Mouse (Mus musculus): Measurements from ENCODE around the gene Pced1a. TPM values are rescaled to one million over a fixed set of nuclear protein-coding genes. Genes with fewer than 3 reads are reported as not detected.
A peak's percentile ranks its signal among the peaks of the same experiment; 100 is the strongest.

The Pced1a gene
- polyA plus RNA-seq, 2 experiments = 2.1 to 5.6 TPM

- peak overlapping the region; percentile 73 to 81 for H3K4me3 ChIP-seq (ENCODE audit: insufficient read depth in 1 of 2, low read depth in 2 of 2, low read length in 2 of 2)
- peak overlapping the region; percentile 99 for H3K4me2 ChIP-seq (ENCODE audit: low read depth)
- ATAC-seq (ENCODE audit: insufficient read depth) (no peak), DNase-seq (ENCODE audit: low read depth in 3 of 3, low spot score in 3 of 3) (no peak)
- no peaks in the 10 kb centered on the region for H3K27me3 ChIP-seq (ENCODE audit: control insufficient read depth, insufficient read depth, low read length)
- no peaks in the 10 kb centered on the region for H3K9me3 ChIP-seq (ENCODE audit: control insufficient read depth, low read length)
- 21% methylated on average over 5 of the region's 5 CpGs for WGBS (ENCODE audit: insufficient replicate concordance)
- TF ChIP-seq CTCF (IDR thresholded peaks at IDR 0.05; ENCODE audit: low read depth) (peak; percentile 32), EP300 (IDR thresholded peaks at IDR 0.05; ENCODE audit: low read depth) (no peak)
- H3K9ac ChIP-seq (replicated peaks) = peak overlapping the region; percentile 91
- H3K27ac ChIP-seq = no peak overlapping the region
- H3K36me3 ChIP-seq (replicated peaks; ENCODE audit: control insufficient read depth, insufficient read depth, low read depth) = no peaks in the 10 kb centered on the region; the same call in 1 of the 2 replicates
- H3K4me1 ChIP-seq (replicated peaks; ENCODE audit: control insufficient read depth in 2 of 2, insufficient read depth in 2 of 2, low read length in 1 of 2) = peaks cover 13 to 14% of the 10 kb centered on the region in 2 experiments
These were observed 611 bp upstream of the Pced1a start for GRCm38 (mm10) chr2:130425112-130425511.

- H3K36me3 ChIP-seq (replicated peaks; ENCODE audit: control insufficient read depth, insufficient read depth, low read depth) = no peaks in the 10 kb centered on the region
- no peak for TF ChIP-seq EP300 (IDR thresholded peaks at IDR 0.05; ENCODE audit: low read depth)
- no peak for TF ChIP-seq CTCF (IDR thresholded peaks at IDR 0.05; ENCODE audit: low read depth)
- peak overlapping the region; percentile 99 for H3K4me2 ChIP-seq (ENCODE audit: low read depth)
- 15% methylated on average over 49 of the region's 49 CpGs for WGBS (ENCODE audit: insufficient replicate concordance)
- peak in 2 of 3 experiments; percentile 38 to 43 for DNase-seq (ENCODE audit: low read depth in 3 of 3, low spot score in 3 of 3)
- no peaks in the 10 kb centered on the region for H3K9me3 ChIP-seq (ENCODE audit: control insufficient read depth, low read length)
- peak overlapping the region; percentile 48; the same call in 1 of the 2 replicates for H3K27ac ChIP-seq
- peak; percentile 68 for ATAC-seq (ENCODE audit: insufficient read depth)
- H3K9ac ChIP-seq (replicated peaks) = peak overlapping the region; percentile 91
- H3K4me3 ChIP-seq (ENCODE audit: insufficient read depth in 1 of 2, low read depth in 2 of 2, low read length in 2 of 2) = peak overlapping the region; percentile 73 to 81
- H3K4me1 ChIP-seq (replicated peaks; ENCODE audit: control insufficient read depth in 2 of 2, insufficient read depth in 2 of 2, low read length in 1 of 2) = peaks cover 10 to 11% of the 10 kb centered on the region in 2 experiments
- H3K27me3 ChIP-seq (ENCODE audit: control insufficient read depth, insufficient read depth, low read length) = no peaks in the 10 kb centered on the region
These were observed 940 bp downstream of the Pced1a start for GRCm38 (mm10) chr2:130423397-130424125.

GRCm38 (mm10) chr2:130421781-130422620, 2.5 kb downstream of the Pced1a start:
- Histone ChIP-seq H3K36me3 (replicated peaks; ENCODE audit: control insufficient read depth, insufficient read depth, low read depth) (no peaks in the 10 kb centered on the region), H3K27me3 (ENCODE audit: control insufficient read depth, insufficient read depth, low read length) (no peaks in the 10 kb centered on the region), H3K4me3 (ENCODE audit: insufficient read depth in 1 of 2, low read depth in 2 of 2, low read length in 2 of 2) (no peak overlapping the region), H3K9ac (replicated peaks) (no peak overlapping the region), H3K4me2 (ENCODE audit: low read depth) (no peak overlapping the region), H3K4me1 (replicated peaks; ENCODE audit: control insufficient read depth in 2 of 2, insufficient read depth in 2 of 2, low read length in 1 of 2) (peaks cover 10 to 11% of the 10 kb centered on the region in 2 experiments), H3K9me3 (ENCODE audit: control insufficient read depth, low read length) (no peaks in the 10 kb centered on the region), H3K27ac (no peak overlapping the region)
- no peak for DNase-seq (ENCODE audit: low read depth in 3 of 3, low spot score in 3 of 3)
- TF ChIP-seq CTCF (IDR thresholded peaks at IDR 0.05; ENCODE audit: low read depth) (no peak), EP300 (IDR thresholded peaks at IDR 0.05; ENCODE audit: low read depth) (no peak)
- WGBS (ENCODE audit: insufficient replicate concordance) = 82% methylated on average over 26 of the region's 26 CpGs
- no peak for ATAC-seq (ENCODE audit: insufficient read depth)

- H3K9me3 ChIP-seq (ENCODE audit: control insufficient read depth, low read length) = no peaks in the 10 kb centered on the region
- DNase-seq (ENCODE audit: low read depth in 3 of 3, low spot score in 3 of 3) (no peak), ATAC-seq (ENCODE audit: insufficient read depth) (no peak)
- TF ChIP-seq CTCF (IDR thresholded peaks at IDR 0.05; ENCODE audit: low read depth) (peak; percentile 38; the same call in 1 of the 2 replicates), EP300 (IDR thresholded peaks at IDR 0.05; ENCODE audit: low read depth) (no peak)
- WGBS (ENCODE audit: insufficient replicate concordance) = 59% methylated on average over 6 of the region's 6 CpGs
- no peak overlapping the region for H3K9ac ChIP-seq (replicated peaks)
- no peak overlapping the region for H3K27ac ChIP-seq
- H3K4me3 ChIP-seq (ENCODE audit: insufficient read depth in 1 of 2, low read depth in 2 of 2, low read length in 2 of 2) = no peak overlapping the region
- H3K4me2 ChIP-seq (ENCODE audit: low read depth) = no peak overlapping the region
- no peaks in the 10 kb centered on the region for H3K4me1 ChIP-seq (replicated peaks; ENCODE audit: control insufficient read depth in 2 of 2, insufficient read depth in 2 of 2, low read length in 1 of 2)
- no peaks in the 10 kb centered on the region for H3K27me3 ChIP-seq (ENCODE audit: control insufficient read depth, insufficient read depth, low read length)
- no peaks in the 10 kb centered on the region for H3K36me3 ChIP-seq (replicated peaks; ENCODE audit: control insufficient read depth, insufficient read depth, low read depth)
These were observed 10.2 kb downstream of the Pced1a start for GRCm38 (mm10) chr2:130414094-130414856.
